Mouse (Mus musculus) forebrain, postnatal 0 days (tissue): ENCODE data around the gene Arpc2. TPM values are rescaled to one million over a fixed set of nuclear protein-coding genes. Genes with fewer than 3 reads are reported as not detected.

Experiments used
- ATAC-seq: fragments of 200-750 bp; cut with Nextera tagmentation; 2 replicates; pipeline ENCODE4 v1.8.0; 2017; ENCODE audit warnings: mild to moderate bottlenecking, moderate library complexity
- DNase-seq: peaks from one replicate; pipeline ENCODE4 v3.0.0-alpha.2; 2015
- H3K27ac ChIP-seq: fragments of 300-500 bp; sonication (generic); 2 replicates; pipeline ENCODE4 v1.5.1; 2014; ENCODE audit warnings: low read depth, mild to moderate bottlenecking, antibody characterized with exemption, low read length, moderate library complexity, mixed read lengths
- H3K27me3 ChIP-seq: fragments of 300-500 bp; sonication (generic); 2 replicates; pipeline ENCODE4 v1.6.1; 2014; ENCODE audit warnings: mild to moderate bottlenecking, low read length, mixed read lengths; ENCODE audit not compliant: insufficient read depth
- H3K36me3 ChIP-seq: fragments of 300-500 bp; sonication (generic); 2 replicates; pipeline ENCODE4 v1.6.1; 2014; ENCODE audit warnings: mild to moderate bottlenecking, moderate library complexity; ENCODE audit not compliant: insufficient read depth
- H3K4me1 ChIP-seq: fragments of 300-500 bp; sonication (generic); 2 replicates; pipeline ENCODE4 v1.6.1; 2014; ENCODE audit warnings: antibody characterized with exemption; ENCODE audit not compliant: insufficient read depth
- H3K4me2 ChIP-seq: fragments of 300-500 bp; sonication (generic); 2 replicates; pipeline ENCODE4 v1.6.1; 2014; ENCODE audit warnings: low read depth, mild to moderate bottlenecking, moderate library complexity
- H3K4me3 ChIP-seq: fragments of 300-500 bp; sonication (generic); 2 replicates; pipeline ENCODE4 v1.5.1; 2014; ENCODE audit warnings: low read depth, low read length, mixed read lengths
- H3K9ac ChIP-seq: fragments of 300-500 bp; sonication (generic); 2 replicates; pipeline ENCODE4 v1.6.1; 2014; ENCODE audit warnings: mild to moderate bottlenecking
- H3K9me3 ChIP-seq: fragments of 300-500 bp; sonication (generic); 2 replicates; pipeline ENCODE4 v1.6.1; 2016; ENCODE audit warnings: low read length
- CTCF ChIP-seq: sonication (generic); IDR thresholded peaks from 2 replicates; pipeline ENCODE4 v1.5.1; 2016; ENCODE audit warnings: antibody characterized with exemption, control low read depth, low read depth
- WGBS: fragments of 180-500 bp; shearing (Covaris S2); extraction: QIAGEN DNeasy Blood & Tissue Kit; methylation state at CpG from one replicate; pipeline ENCODE4 v1.1.7; 2014; 5-methylcytosine and 5-hydroxymethylcytosine counted together
- polyA plus RNA-seq: library from polyadenylated mRNA; unstranded; fragments of >200 nt; fragmentation: Nextera tagmentation; extraction: Ambion mirVana; gene quantifications from 2 replicates; pipeline ENCODE4 v1.2.1, GENCODE M21; 2015
- total RNA-seq: library from RNA; depleted of rRNA; stranded (reverse); fragments of >200 nt; gene quantifications from 2 replicates; pipeline ENCODE4 v1.2.3, GENCODE M21; 2014

Arpc2 gene
- total and polyA plus RNA-seq, 2 experiments from 2014 or later, result 241 to 541 TPM

- Histone ChIP-seq H3K4me3 (no peak overlapping the region), H3K27ac (no peak overlapping the region), H3K9me3 (no peaks in the 10 kb centered on the region), H3K36me3 (no peaks in the 10 kb centered on the region), H3K4me1 (no peaks in the 10 kb centered on the region; the same call in 1 of the 2 replicates), H3K9ac (no peak overlapping the region), H3K27me3 (no peaks in the 10 kb centered on the region), H3K4me2 (no peak overlapping the region)
- WGBS, result 92% methylated on average over 8 of the region's 8 CpGs
- no peak for TF ChIP-seq CTCF
- no peak for DNase-seq
- ATAC-seq, result no peak
Measured at GRCm38 (mm10) chr1:74208941-74209340, 26.9 kb upstream of the Arpc2 start.

- no peak for TF ChIP-seq CTCF
- peak overlapping the region; percentile 58 for H3K27ac ChIP-seq
Measured at GRCm38 (mm10) chr1:74219922-74220321, 16.0 kb upstream of the Arpc2 start.

GRCm38 (mm10) chr1:74227317-74227716 lies 8.6 kb upstream of the Arpc2 start:
- ATAC-seq, result no peak
- no peaks in the 10 kb centered on the region for H3K9me3 ChIP-seq
- WGBS, result 84% methylated on average over 7 of the region's 7 CpGs
- no peak overlapping the region for H3K4me2 ChIP-seq
- H3K27me3 ChIP-seq, result no peaks in the 10 kb centered on the region
- no peaks in the 10 kb centered on the region for H3K36me3 ChIP-seq
- no peak overlapping the region for H3K27ac ChIP-seq
- no peak for TF ChIP-seq CTCF
- no peak for DNase-seq
- no peaks in the 10 kb centered on the region for H3K4me1 ChIP-seq
- no peak overlapping the region for H3K4me3 ChIP-seq
- H3K9ac ChIP-seq, result no peak overlapping the region

More at GRCm38 (mm10) chr1:74219922-74220321, 16.0 kb upstream of the Arpc2 start:
- Histone ChIP-seq H3K4me2 (no peak overlapping the region), H3K9ac (no peak overlapping the region), H3K36me3 (no peaks in the 10 kb centered on the region), H3K27me3 (no peaks in the 10 kb centered on the region), H3K4me3 (no peak overlapping the region), H3K9me3 (no peaks in the 10 kb centered on the region), H3K4me1 (no peaks in the 10 kb centered on the region)
- DNase-seq, result peak; percentile 54
- 68% methylated on average over 7 of the region's 7 CpGs for WGBS
- ATAC-seq, result peak; percentile 85

GRCm38 (mm10) chr1:74229942-74230341 lies 5.9 kb upstream of the Arpc2 start:
- DNase-seq (no peak), ATAC-seq (no peak)
- Histone ChIP-seq H3K9ac (no peak overlapping the region), H3K36me3 (no peaks in the 10 kb centered on the region), H3K4me1 (no peaks in the 10 kb centered on the region), H3K4me2 (no peak overlapping the region), H3K27ac (no peak overlapping the region), H3K9me3 (no peaks in the 10 kb centered on the region), H3K4me3 (no peak overlapping the region), H3K27me3 (no peaks in the 10 kb centered on the region)
- no peak for TF ChIP-seq CTCF
- 63% methylated on average over 2 of the region's 2 CpGs for WGBS

- no peaks in the 10 kb centered on the region for H3K27me3 ChIP-seq
- H3K27ac ChIP-seq, result no peak overlapping the region
- H3K9ac ChIP-seq, result no peak overlapping the region
- WGBS, result no CpG with 5 or more reads among the region's 1 CpGs
- no peaks in the 10 kb centered on the region for H3K36me3 ChIP-seq
- DNase-seq, result no peak
- no peaks in the 10 kb centered on the region for H3K9me3 ChIP-seq
- ATAC-seq, result no peak
- no peak overlapping the region for H3K4me3 ChIP-seq
- no peak for TF ChIP-seq CTCF
- no peaks in the 10 kb centered on the region for H3K4me1 ChIP-seq
- H3K4me2 ChIP-seq, result no peak overlapping the region
Measured at GRCm38 (mm10) chr1:74230992-74231391, 4.9 kb upstream of the Arpc2 start.

- ATAC-seq (peak; percentile 52), DNase-seq (no peak)
- WGBS, result 2% methylated on average over 54 of the region's 57 CpGs
- H3K4me3 ChIP-seq, result peak overlapping the region; percentile 97
- TF ChIP-seq CTCF, result no peak
- peak overlapping the region; percentile 90 for H3K27ac ChIP-seq
- H3K9ac ChIP-seq, result peak overlapping the region; percentile 82
- H3K9me3 ChIP-seq, result no peaks in the 10 kb centered on the region
- H3K4me2 ChIP-seq, result peak overlapping the region; percentile 67
- no peaks in the 10 kb centered on the region for H3K36me3 ChIP-seq
- peaks cover 21% of the 10 kb centered on the region for H3K4me1 ChIP-seq
- no peaks in the 10 kb centered on the region for H3K27me3 ChIP-seq
Measured at GRCm38 (mm10) chr1:74236590-74237317, 870 bp downstream of the Arpc2 start.

- Histone ChIP-seq H3K27me3 (no peaks in the 10 kb centered on the region), H3K4me1 (peaks cover 21% of the 10 kb centered on the region), H3K4me3 (peak overlapping the region; percentile 97), H3K36me3 (no peaks in the 10 kb centered on the region), H3K9me3 (no peaks in the 10 kb centered on the region), H3K9ac (peak overlapping the region; percentile 82), H3K27ac (no peak overlapping the region), H3K4me2 (peak overlapping the region; percentile 67)
- TF ChIP-seq CTCF, result no peak
- WGBS, result 29% methylated on average over 5 of the region's 5 CpGs
- ATAC-seq (no peak), DNase-seq (no peak)
Measured at GRCm38 (mm10) chr1:74237671-74238070, 1.8 kb downstream of the Arpc2 start.
